Mouse (Mus musculus) ES-E14 (cell line): ENCODE measurements around the gene Gabra5. TPM values are rescaled to one million over a fixed set of nuclear protein-coding genes. Genes with fewer than 3 reads are reported as not detected.
A peak's percentile ranks its signal among the peaks of the same experiment; 100 is the strongest.

Source experiments
- DNase-seq: peaks from one replicate; pipeline ENCODE4 v3.0.0-alpha.2; 2013; ENCODE audit warnings: low read depth, low spot score
- H3K27ac ChIP-seq: 2 replicates; pipeline ENCODE4 v1.5.1; 2012; ENCODE audit warnings: low read depth, mild to moderate bottlenecking, low read length, moderate library complexity, mixed read lengths; ENCODE audit not compliant: poor library complexity, insufficient read depth, severe bottlenecking
- H3K36me3 ChIP-seq: 2 replicates; pipeline ENCODE4 v1.6.1; 2012; ENCODE audit warnings: mild to moderate bottlenecking, low read length, moderate library complexity, mixed read lengths; ENCODE audit not compliant: control insufficient read depth, poor library complexity, insufficient read depth, severe bottlenecking
- H3K4me1 ChIP-seq, 2 experiments: fragments of 150-350 bp in 1 of 2; sonication (generic) in 1 of 2; 2 replicates each; pipeline ENCODE4 v1.6.1; 2012; ENCODE audit warnings: low read length in 2 of 2, mild to moderate bottlenecking in 1 of 2, mixed read lengths in 1 of 2; ENCODE audit not compliant: control insufficient read depth in 2 of 2, insufficient read depth in 2 of 2, poor library complexity in 1 of 2
- H3K4me3 ChIP-seq, 2 experiments: fragments of 150-350 bp in 1 of 2; sonication (generic) in 1 of 2; 2 replicates each; pipeline ENCODE4 v1.5.1; 2012; ENCODE audit warnings: low read length in 2 of 2, low read depth in 1 of 2, mild to moderate bottlenecking in 1 of 2, mixed read lengths in 1 of 2; ENCODE audit not compliant: insufficient read depth in 1 of 2, poor library complexity in 1 of 2, severe bottlenecking in 1 of 2
- H3K9ac ChIP-seq: 2 replicates; pipeline ENCODE4 v1.6.1; 2012; ENCODE audit warnings: low read depth, mild to moderate bottlenecking, low read length, mixed read lengths; ENCODE audit not compliant: poor library complexity, insufficient read depth, severe bottlenecking
- H3K9me3 ChIP-seq: fragments of 150-350 bp; sonication (generic); 2 replicates; pipeline ENCODE4 v1.6.1; 2012; ENCODE audit warnings: low read depth, mild to moderate bottlenecking, low read length; ENCODE audit not compliant: control insufficient read depth, insufficient read depth
- CHD2 ChIP-seq: IDR thresholded peaks from 2 replicates; pipeline ENCODE4 v1.6.1; 2014; ENCODE audit warnings: mild to moderate bottlenecking, low read depth, low read length, inconsistent platforms
- HCFC1 ChIP-seq: IDR thresholded peaks from 2 replicates; pipeline ENCODE4 v1.6.1; 2012; ENCODE audit warnings: low read length, inconsistent platforms, borderline replicate concordance; ENCODE audit not compliant: insufficient read depth
- MAFK ChIP-seq: IDR thresholded peaks from 2 replicates; pipeline ENCODE4 v1.6.1; 2014; ENCODE audit warnings: mild to moderate bottlenecking, low read depth, low read length, inconsistent platforms; ENCODE audit not compliant: insufficient read depth
- ZC3H11A ChIP-seq: IDR thresholded peaks from 2 replicates; pipeline ENCODE4 v1.6.1; 2012; ENCODE audit warnings: low read depth, mild to moderate bottlenecking, inconsistent platforms, low read length, borderline replicate concordance
- ZNF384 ChIP-seq: IDR thresholded peaks from 2 replicates; pipeline ENCODE4 v1.6.1; 2012; ENCODE audit warnings: low read depth, low read length, inconsistent platforms
- in situ Hi-C, 2 experiments: fragments of 600-800 bp; cut with MboI; formaldehyde crosslinking; loops; one replicate each; pipeline ENCODE4 v1.15.1; 2025; ENCODE audit warnings: low sequenced_read_pairs in 2 of 2, inconsistent platforms in 1 of 2; ENCODE audit not compliant: unreplicated experiment in 2 of 2
- total RNA-seq: library from RNA; depleted of rRNA; stranded (reverse); fragments of 300-350 nt; gene quantifications from 2 replicates; pipeline ENCODE4 v1.2.3, GENCODE M21; 2012; rRNA removed

The Gabra5 gene
- total RNA-seq, 1 experiment = 0.49 TPM

DNA sequence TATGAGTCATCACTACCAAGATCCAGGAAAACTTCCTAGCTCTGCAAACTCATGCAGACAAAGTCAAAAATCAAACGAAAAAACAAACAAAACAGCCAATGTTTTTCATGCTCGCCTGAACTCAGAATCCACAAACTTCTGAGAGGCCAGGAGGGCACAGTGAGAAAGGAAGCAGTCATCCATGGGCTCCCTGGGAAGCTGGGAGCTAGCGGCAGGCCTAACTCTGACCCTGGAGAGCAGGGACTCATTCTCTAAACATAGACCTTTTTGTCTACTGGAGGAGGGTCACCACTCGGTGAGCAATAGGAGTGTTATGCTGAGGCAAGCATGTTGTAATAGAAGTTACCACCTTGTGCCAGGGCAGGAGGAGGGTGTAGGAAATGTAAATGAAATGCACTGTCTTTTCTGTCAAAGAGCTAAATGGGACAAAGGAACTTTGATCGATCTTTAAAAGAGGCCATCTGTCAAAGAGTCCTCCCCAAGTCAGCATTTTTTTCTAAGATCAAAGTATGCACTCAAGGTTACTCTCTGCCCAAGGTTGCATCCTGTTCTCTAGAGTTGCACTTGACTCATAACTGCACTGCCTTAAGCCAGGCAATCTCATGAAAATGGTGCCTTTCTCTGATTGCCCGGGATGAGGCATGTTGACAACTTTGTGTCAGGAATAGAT lies 151.9 kb downstream of the Gabra5 start:
- in situ Hi-C loops = no loop called here
- DNase-seq = no peak

More for the DNA sequence above, 151.9 kb downstream of the Gabra5 start:
- no peak overlapping the region for H3K4me3 ChIP-seq
- no peak overlapping the region for H3K27ac ChIP-seq
- H3K36me3 ChIP-seq = no peaks in the 10 kb centered on the region
- no peaks in the 10 kb centered on the region for H3K9me3 ChIP-seq
- TF ChIP-seq ZC3H11A (no peak), CHD2 (no peak), MAFK (peak; percentile 56; the same call in 1 of the 2 replicates), ZNF384 (peak; percentile 59; the same call in 1 of the 2 replicates), HCFC1 (no peak)
- no peaks in the 10 kb centered on the region; a peak in 1 of 4 replicates for H3K4me1 ChIP-seq
- H3K9ac ChIP-seq = no peak overlapping the region

Other genes with a start within 250 kb of the Gabra5 start
- 0.27 and 0.42 TPM in 2 replicates for gene Gabrg3, start 122.9 kb downstream of the Gabra5 start, total RNA-seq
- 4.9 and 6.4 TPM in 2 replicates for gene Gabrb3, start 90.4 kb downstream of the Gabra5 start, total RNA-seq